Mouse (Mus musculus) midbrain, postnatal 0 days (tissue): ENCODE data around the gene Prox1. TPM values are rescaled to one million over a fixed set of nuclear protein-coding genes. Genes with fewer than 3 reads are reported as not detected.

Experiments
- ATAC-seq: fragments of 200-750 bp; cut with Nextera tagmentation; 2 replicates; pipeline ENCODE4 v1.8.0; 2017; ENCODE audit warnings: moderate number of reproducible peaks, mild to moderate bottlenecking, moderate TSS enrichment, moderate library complexity; ENCODE audit not compliant: low FRiP score
- DNase-seq: peaks from one replicate; pipeline ENCODE4 v3.0.0-alpha.2; 2015; ENCODE audit warnings: low spot score
- H3K27ac ChIP-seq: fragments of 300-500 bp; sonication (generic); 2 replicates; pipeline ENCODE4 v1.5.1; 2014; ENCODE audit warnings: low read depth, mild to moderate bottlenecking, low read length, mixed read lengths
- H3K27me3 ChIP-seq: fragments of 300-500 bp; sonication (generic); 2 replicates; pipeline ENCODE4 v1.6.1; 2014; ENCODE audit warnings: low read length, control low read depth, mixed read lengths; ENCODE audit not compliant: insufficient read depth
- H3K36me3 ChIP-seq: fragments of 300-500 bp; sonication (generic); 2 replicates; pipeline ENCODE4 v1.6.1; 2014; ENCODE audit warnings: low read length, control low read depth, mixed read lengths; ENCODE audit not compliant: insufficient read depth
- H3K4me1 ChIP-seq: fragments of 300-500 bp; sonication (generic); 2 replicates; pipeline ENCODE4 v1.6.1; 2014; ENCODE audit warnings: mild to moderate bottlenecking, control low read depth, antibody characterized with exemption, low read length, mixed read lengths; ENCODE audit not compliant: insufficient read depth
- H3K4me2 ChIP-seq: fragments of 300-500 bp; sonication (generic); 2 replicates; pipeline ENCODE4 v1.6.1; 2014; ENCODE audit warnings: low read depth, mild to moderate bottlenecking, low read length, mixed read lengths; ENCODE audit not compliant: poor library complexity, severe bottlenecking
- H3K4me3 ChIP-seq: fragments of 300-500 bp; sonication (generic); 2 replicates; pipeline ENCODE4 v1.5.1; 2014; ENCODE audit warnings: low read depth, mild to moderate bottlenecking, low read length, moderate library complexity
- H3K9ac ChIP-seq: fragments of 300-500 bp; sonication (generic); replicated peaks from 2 replicates; pipeline ENCODE4 v1.6.1; 2014; ENCODE audit warnings: mild to moderate bottlenecking, low read length, moderate library complexity, mixed read lengths; ENCODE audit not compliant: poor library complexity, severe bottlenecking
- H3K9me3 ChIP-seq: fragments of 300-500 bp; sonication (generic); 2 replicates; pipeline ENCODE4 v1.6.1; 2016; ENCODE audit warnings: low read length, control low read depth
- CTCF ChIP-seq: IDR thresholded peaks from 2 replicates; pipeline ENCODE4 v1.5.1; 2016; ENCODE audit warnings: antibody characterized with exemption, mild to moderate bottlenecking
- WGBS: fragments of 180-500 bp; shearing (Covaris S2); extraction: QIAGEN DNeasy Blood & Tissue Kit; methylation state at CpG from one replicate; pipeline ENCODE4 v1.1.7; 2014; 5-methylcytosine and 5-hydroxymethylcytosine counted together
- polyA plus RNA-seq: library from polyadenylated mRNA; unstranded; fragments of >200 nt; fragmentation: Nextera tagmentation; extraction: Ambion mirVana; gene quantifications from 2 replicates; pipeline ENCODE4 v1.2.1, GENCODE M21; 2015
- total RNA-seq: library from RNA; depleted of rRNA; stranded (reverse); fragments of >200 nt; gene quantifications from 2 replicates; pipeline ENCODE4 v1.2.3, GENCODE M21; 2014

The Prox1 gene
- total and polyA plus RNA-seq, 2 experiments from 2014 or later, result 11.1 to 11.9 TPM

GRCm38 (mm10) chr1:190172311-190172978 lies 1.9 kb upstream of the Prox1 start:
- Histone ChIP-seq H3K4me3 (0 out of 2 replicates have a peak overlapping the region, but pooled peaks have one; percentile 12), H3K36me3 (no peaks in the 10 kb centered on the region), H3K9ac (no peak overlapping the region), H3K9me3 (no peaks in the 10 kb centered on the region), H3K27me3 (peaks cover 21% of the 10 kb centered on the region), H3K4me1 (peaks cover 11% of the 10 kb centered on the region; the same call in 1 of the 2 replicates), H3K4me2 (peak overlapping the region; percentile 7; the same call in 1 of the 2 replicates), H3K27ac (no peak overlapping the region)
- TF ChIP-seq CTCF, result no peak
- DNase-seq (no peak), ATAC-seq (no peak)
- 5% methylated on average over 32 of the region's 32 CpGs for WGBS

- Histone ChIP-seq H3K9ac (no peak overlapping the region), H3K4me2 (0 out of 2 replicates have a peak overlapping the region, but pooled peaks have one; percentile 7), H3K36me3 (no peaks in the 10 kb centered on the region), H3K27ac (no peak overlapping the region), H3K4me3 (peak overlapping the region; percentile 1; the same call in 1 of the 2 replicates), H3K27me3 (peaks cover 21% of the 10 kb centered on the region), H3K4me1 (peaks cover 11% of the 10 kb centered on the region; the same call in 1 of the 2 replicates), H3K9me3 (no peaks in the 10 kb centered on the region)
- WGBS, result 2% methylated on average over 12 of the region's 12 CpGs
- DNase-seq (no peak), ATAC-seq (no peak)
- TF ChIP-seq CTCF, result no peak
Observed at GRCm38 (mm10) chr1:190171750-190172149, 1.2 kb upstream of the Prox1 start.

GRCm38 (mm10) chr1:190171341-190171740 lies 827 bp upstream of the Prox1 start:
- no peaks in the 10 kb centered on the region for H3K36me3 ChIP-seq
- no peak overlapping the region for H3K9ac ChIP-seq
- no peaks in the 10 kb centered on the region for H3K9me3 ChIP-seq
- DNase-seq (no peak), ATAC-seq (no peak)
- peak overlapping the region; percentile 1; the same call in 1 of the 2 replicates for H3K4me3 ChIP-seq
- peaks cover 20% of the 10 kb centered on the region for H3K27me3 ChIP-seq
- peak overlapping the region; percentile 96 for H3K4me2 ChIP-seq
- TF ChIP-seq CTCF, result no peak
- 7% methylated on average over 10 of the region's 10 CpGs for WGBS
- peaks cover 11% of the 10 kb centered on the region; the same call in 1 of the 2 replicates for H3K4me1 ChIP-seq
- no peak overlapping the region for H3K27ac ChIP-seq

- peaks cover 11% of the 10 kb centered on the region; the same call in 1 of the 2 replicates for H3K4me1 ChIP-seq
- under 1% methylated on average over 23 of the region's 24 CpGs for WGBS
- H3K9ac ChIP-seq, result peak overlapping the region; percentile 55
- H3K4me2 ChIP-seq, result peak overlapping the region; percentile 96
- H3K27ac ChIP-seq, result no peak overlapping the region; the same call in 1 of the 2 replicates
- H3K4me3 ChIP-seq, result peak overlapping the region; percentile 57
- ATAC-seq, result peak; percentile 39; the same call in 1 of the 2 replicates
- H3K36me3 ChIP-seq, result no peaks in the 10 kb centered on the region
- no peak for TF ChIP-seq CTCF
- peaks cover 15% of the 10 kb centered on the region for H3K27me3 ChIP-seq
- no peaks in the 10 kb centered on the region for H3K9me3 ChIP-seq
- no peak for DNase-seq
Observed at GRCm38 (mm10) chr1:190170819-190171216, 304 bp upstream of the Prox1 start.

- WGBS, result under 1% methylated on average over 50 of the region's 51 CpGs
- Histone ChIP-seq H3K4me2 (peak overlapping the region; percentile 96), H3K4me3 (peak overlapping the region; percentile 57), H3K36me3 (no peaks in the 10 kb centered on the region), H3K4me1 (peaks cover 4% of the 10 kb centered on the region; the same call in 1 of the 2 replicates), H3K9me3 (no peaks in the 10 kb centered on the region), H3K9ac (peak overlapping the region; percentile 55), H3K27ac (peak overlapping the region; percentile 52; the same call in 1 of the 2 replicates), H3K27me3 (peaks cover 7% of the 10 kb centered on the region; the same call in 1 of the 2 replicates)
- DNase-seq, result peak; percentile 50
- TF ChIP-seq CTCF, result no peak
- ATAC-seq, result peak; percentile 22; the same call in 1 of the 2 replicates
Observed at GRCm38 (mm10) chr1:190168761-190169671, 1.5 kb downstream of the Prox1 start.
